Mouse (Mus musculus) cerebellum, adult 9-10 months (tissue): Measurements from ENCODE around the gene Tssc4.

Source experiments
- DNase-seq: peaks from one replicate; pipeline ENCODE4 v3.0.0; 2022

Tssc4 gene

DNA sequence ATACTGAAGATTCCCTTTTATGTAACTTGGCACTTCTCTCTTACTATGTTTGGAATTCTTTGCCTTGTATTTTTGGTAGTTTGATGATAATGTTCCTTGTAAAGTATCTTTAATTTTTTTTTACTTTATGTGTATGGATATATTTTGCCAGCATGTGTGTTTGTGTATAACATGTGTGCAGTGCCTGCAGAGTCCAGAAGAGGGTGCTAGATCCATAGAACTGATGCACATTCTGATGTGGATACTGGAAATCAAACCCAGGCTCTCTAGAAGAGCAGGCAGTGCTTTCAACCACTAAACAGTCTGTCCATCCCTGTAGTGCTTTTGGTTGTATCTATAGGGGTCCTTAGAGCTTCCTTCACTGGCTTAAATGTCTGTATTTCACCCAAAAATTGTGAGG is 45.7 kb downstream of the Tssc4 start:
- no peak for DNase-seq

DNA sequence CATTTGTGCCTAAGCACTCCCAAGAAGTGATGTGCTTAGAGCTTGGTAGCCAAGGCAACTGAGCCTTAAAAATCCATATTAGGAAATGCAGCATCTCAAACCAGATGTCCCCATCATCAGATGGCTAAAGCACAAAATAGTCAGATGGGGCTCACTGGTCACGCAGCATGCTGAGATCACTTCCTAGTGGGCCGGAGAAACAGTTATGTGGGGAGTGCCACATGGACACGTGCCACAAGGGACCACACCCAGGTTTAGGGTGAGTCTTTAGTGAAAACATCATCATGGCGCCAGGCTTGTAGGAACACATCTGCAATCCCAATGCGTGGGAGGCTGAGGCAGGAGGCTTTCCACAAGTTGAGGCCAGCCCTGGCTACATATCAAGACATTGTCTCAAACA is 47.5 kb downstream of the Tssc4 start:
- DNase-seq: no peak

DNA sequence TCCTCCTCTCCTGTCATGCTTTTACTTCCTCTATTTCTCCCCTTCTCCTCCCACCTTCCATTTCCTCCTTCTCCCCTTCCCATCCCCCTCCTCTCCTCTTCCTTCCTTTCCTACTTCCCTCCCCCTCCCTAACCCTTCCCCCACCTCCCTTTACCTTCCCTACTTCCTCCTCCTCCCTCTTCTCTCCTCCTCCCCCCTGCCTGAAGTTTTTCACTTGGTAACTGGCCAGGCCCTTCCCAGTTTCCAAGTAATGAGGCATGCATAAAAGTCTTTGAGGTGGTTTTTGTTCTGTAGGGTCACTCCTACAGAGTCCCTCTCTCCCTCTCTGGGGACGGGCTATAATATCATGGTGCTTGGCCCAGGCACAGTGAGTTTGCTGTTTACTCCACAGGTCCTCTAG is 50.4 kb downstream of the Tssc4 start:
- DNase-seq: no peak

DNA sequence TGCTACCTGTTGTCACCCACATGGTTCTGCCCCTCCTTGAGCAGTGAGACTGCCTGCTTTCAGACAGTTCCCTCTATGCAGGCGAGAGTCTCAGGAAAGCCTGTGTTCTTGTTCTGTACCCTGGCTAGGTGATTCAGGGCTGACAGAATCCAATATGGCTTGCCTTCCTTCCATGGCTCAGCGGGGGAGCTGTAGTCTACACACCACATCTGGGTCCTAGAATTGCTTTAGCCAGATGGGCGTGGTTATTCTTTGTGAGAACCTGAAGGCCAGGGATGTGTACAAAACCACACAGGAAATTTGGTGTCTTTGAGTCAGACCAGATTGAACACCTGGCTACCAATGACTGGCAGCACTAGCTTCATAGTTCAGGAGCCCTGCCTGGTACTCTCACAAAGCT is 50.8 kb downstream of the Tssc4 start:
- no peak for DNase-seq
